Mouse (Mus musculus): ENCODE data around the gene Svop. TPM values are rescaled to one million over a fixed set of nuclear protein-coding genes. Genes with fewer than 3 reads are reported as not detected.

Gene Svop
- polyA plus RNA-seq, 1 experiment from 2014 or later = 2.1 TPM

GRCm38 (mm10) chr5:114116586-114116985, 25.2 kb upstream of the Svop start:
- ATAC-seq (ENCODE audit: low read depth) = no peak
- H3K36me3 ChIP-seq (ENCODE audit: control insufficient read depth, insufficient read depth, low read length) = peaks cover 81% of the 10 kb centered on the region
- no peak overlapping the region for H3K9ac ChIP-seq (ENCODE audit: low read depth, low read length)
- H3K4me1 ChIP-seq (ENCODE audit: control insufficient read depth, insufficient read depth, low read length) = no peaks in the 10 kb centered on the region
- no peaks in the 10 kb centered on the region for H3K9me3 ChIP-seq (ENCODE audit: control insufficient read depth, low read length)
- H3K4me3 ChIP-seq (ENCODE audit: low read depth, low read length) = no peak overlapping the region
- H3K27me3 ChIP-seq (replicated peaks; ENCODE audit: control insufficient read depth, insufficient read depth, low read length) = no peaks in the 10 kb centered on the region
- WGBS = 85% methylated on average over 7 of the region's 7 CpGs
- H3K27ac ChIP-seq (replicated peaks; ENCODE audit: low read depth, low read length) = no peak overlapping the region
- DNase-seq (ENCODE audit: low spot score) = no peak
- no peak overlapping the region for H3K4me2 ChIP-seq (ENCODE audit: low read depth, low read length)

GRCm38 (mm10) chr5:114115030-114115429, 23.7 kb upstream of the Svop start:
- Histone ChIP-seq H3K9ac (ENCODE audit: low read depth, low read length) (no peak overlapping the region), H3K36me3 (ENCODE audit: control insufficient read depth, insufficient read depth, low read length) (peaks cover 79% of the 10 kb centered on the region), H3K4me2 (ENCODE audit: low read depth, low read length) (no peak overlapping the region), H3K4me1 (ENCODE audit: control insufficient read depth, insufficient read depth, low read length) (no peaks in the 10 kb centered on the region), H3K9me3 (ENCODE audit: control insufficient read depth, low read length) (no peaks in the 10 kb centered on the region), H3K4me3 (ENCODE audit: low read depth, low read length) (no peak overlapping the region), H3K27me3 (replicated peaks; ENCODE audit: control insufficient read depth, insufficient read depth, low read length) (no peaks in the 10 kb centered on the region), H3K27ac (replicated peaks; ENCODE audit: low read depth, low read length) (no peak overlapping the region)
- WGBS = 76% methylated on average over 5 of the region's 5 CpGs
- no peak for ATAC-seq (ENCODE audit: low read depth)
- DNase-seq (ENCODE audit: low spot score) = no peak

- Histone ChIP-seq H3K27me3 (replicated peaks; ENCODE audit: control insufficient read depth, insufficient read depth, low read length) (no peaks in the 10 kb centered on the region), H3K27ac (replicated peaks; ENCODE audit: low read depth, low read length) (no peak overlapping the region), H3K4me2 (ENCODE audit: low read depth, low read length) (no peak overlapping the region), H3K4me1 (ENCODE audit: control insufficient read depth, insufficient read depth, low read length) (no peaks in the 10 kb centered on the region), H3K4me3 (ENCODE audit: low read depth, low read length) (no peak overlapping the region), H3K9me3 (ENCODE audit: control insufficient read depth, low read length) (0 out of 2 replicates have a peak, but pooled peaks cover 5% of the 10 kb centered on the region), H3K9ac (ENCODE audit: low read depth, low read length) (no peak overlapping the region), H3K36me3 (ENCODE audit: control insufficient read depth, insufficient read depth, low read length) (peaks cover 88% of the 10 kb centered on the region)
- 76% methylated on average over 6 of the region's 6 CpGs for WGBS
- no peak for DNase-seq (ENCODE audit: low spot score)
- no peak for ATAC-seq (ENCODE audit: low read depth)
Observed at GRCm38 (mm10) chr5:114113334-114113733, 22.0 kb upstream of the Svop start.

GRCm38 (mm10) chr5:114106391-114106935, 15.1 kb upstream of the Svop start:
- ATAC-seq (ENCODE audit: low read depth) = no peak
- Histone ChIP-seq H3K27me3 (replicated peaks; ENCODE audit: control insufficient read depth, insufficient read depth, low read length) (no peaks in the 10 kb centered on the region), H3K9me3 (ENCODE audit: control insufficient read depth, low read length) (0 out of 2 replicates have a peak, but pooled peaks cover 5% of the 10 kb centered on the region), H3K4me2 (ENCODE audit: low read depth, low read length) (no peak overlapping the region), H3K27ac (replicated peaks; ENCODE audit: low read depth, low read length) (no peak overlapping the region), H3K4me1 (ENCODE audit: control insufficient read depth, insufficient read depth, low read length) (0 out of 2 replicates have a peak, but pooled peaks cover under 1% of the 10 kb centered on the region), H3K4me3 (ENCODE audit: low read depth, low read length) (no peak overlapping the region), H3K36me3 (ENCODE audit: control insufficient read depth, insufficient read depth, low read length) (peaks cover 88% of the 10 kb centered on the region), H3K9ac (ENCODE audit: low read depth, low read length) (no peak overlapping the region)
- DNase-seq (ENCODE audit: low spot score) = no peak
- WGBS = 83% methylated on average over 16 of the region's 16 CpGs

- WGBS = 78% methylated on average over 1 of the region's 1 CpGs
- Histone ChIP-seq H3K9me3 (ENCODE audit: control insufficient read depth, low read length) (no peaks in the 10 kb centered on the region), H3K36me3 (ENCODE audit: control insufficient read depth, insufficient read depth, low read length) (peaks cover 53% of the 10 kb centered on the region), H3K9ac (ENCODE audit: low read depth, low read length) (no peak overlapping the region), H3K4me1 (ENCODE audit: control insufficient read depth, insufficient read depth, low read length) (peaks cover 12% of the 10 kb centered on the region), H3K27me3 (replicated peaks; ENCODE audit: control insufficient read depth, insufficient read depth, low read length) (no peaks in the 10 kb centered on the region), H3K4me2 (ENCODE audit: low read depth, low read length) (no peak overlapping the region), H3K4me3 (ENCODE audit: low read depth, low read length) (no peak overlapping the region), H3K27ac (replicated peaks; ENCODE audit: low read depth, low read length) (no peak overlapping the region)
- DNase-seq (ENCODE audit: low spot score) (no peak), ATAC-seq (ENCODE audit: low read depth) (no peak)
Observed at GRCm38 (mm10) chr5:114102807-114103206, 11.4 kb upstream of the Svop start.

- no peaks in the 10 kb centered on the region for H3K27me3 ChIP-seq (replicated peaks; ENCODE audit: control insufficient read depth, insufficient read depth, low read length)
- H3K4me3 ChIP-seq (ENCODE audit: low read depth, low read length) = no peak overlapping the region
- no peak for ATAC-seq (ENCODE audit: low read depth)
- H3K27ac ChIP-seq (replicated peaks; ENCODE audit: low read depth, low read length) = no peak overlapping the region
- H3K4me2 ChIP-seq (ENCODE audit: low read depth, low read length) = no peak overlapping the region
- H3K4me1 ChIP-seq (ENCODE audit: control insufficient read depth, insufficient read depth, low read length) = peaks cover 12% of the 10 kb centered on the region
- no peak for DNase-seq (ENCODE audit: low spot score)
- no peaks in the 10 kb centered on the region for H3K9me3 ChIP-seq (ENCODE audit: control insufficient read depth, low read length)
- 83% methylated on average over 4 of the region's 4 CpGs for WGBS
- H3K9ac ChIP-seq (ENCODE audit: low read depth, low read length) = no peak overlapping the region
- H3K36me3 ChIP-seq (ENCODE audit: control insufficient read depth, insufficient read depth, low read length) = peaks cover 46% of the 10 kb centered on the region
Observed at GRCm38 (mm10) chr5:114101873-114102272, 10.5 kb upstream of the Svop start.

- Histone ChIP-seq H3K4me2 (ENCODE audit: low read depth, low read length) (peak overlapping the region; percentile 98), H3K27me3 (replicated peaks; ENCODE audit: control insufficient read depth, insufficient read depth, low read length) (no peaks in the 10 kb centered on the region), H3K4me3 (ENCODE audit: low read depth, low read length) (peak overlapping the region; percentile 97), H3K27ac (replicated peaks; ENCODE audit: low read depth, low read length) (peak overlapping the region; percentile 55), H3K4me1 (ENCODE audit: control insufficient read depth, insufficient read depth, low read length) (peaks cover 12% of the 10 kb centered on the region), H3K36me3 (ENCODE audit: control insufficient read depth, insufficient read depth, low read length) (peaks cover 33% of the 10 kb centered on the region), H3K9me3 (ENCODE audit: control insufficient read depth, low read length) (no peaks in the 10 kb centered on the region), H3K9ac (ENCODE audit: low read depth, low read length) (peak overlapping the region; percentile 94)
- ATAC-seq (ENCODE audit: low read depth) (peak; percentile 70), DNase-seq (ENCODE audit: low spot score) (no peak)
- WGBS = 3% methylated on average over 23 of the region's 64 CpGs
Observed at GRCm38 (mm10) chr5:114100390-114101099, 9.2 kb upstream of the Svop start.

DNA sequence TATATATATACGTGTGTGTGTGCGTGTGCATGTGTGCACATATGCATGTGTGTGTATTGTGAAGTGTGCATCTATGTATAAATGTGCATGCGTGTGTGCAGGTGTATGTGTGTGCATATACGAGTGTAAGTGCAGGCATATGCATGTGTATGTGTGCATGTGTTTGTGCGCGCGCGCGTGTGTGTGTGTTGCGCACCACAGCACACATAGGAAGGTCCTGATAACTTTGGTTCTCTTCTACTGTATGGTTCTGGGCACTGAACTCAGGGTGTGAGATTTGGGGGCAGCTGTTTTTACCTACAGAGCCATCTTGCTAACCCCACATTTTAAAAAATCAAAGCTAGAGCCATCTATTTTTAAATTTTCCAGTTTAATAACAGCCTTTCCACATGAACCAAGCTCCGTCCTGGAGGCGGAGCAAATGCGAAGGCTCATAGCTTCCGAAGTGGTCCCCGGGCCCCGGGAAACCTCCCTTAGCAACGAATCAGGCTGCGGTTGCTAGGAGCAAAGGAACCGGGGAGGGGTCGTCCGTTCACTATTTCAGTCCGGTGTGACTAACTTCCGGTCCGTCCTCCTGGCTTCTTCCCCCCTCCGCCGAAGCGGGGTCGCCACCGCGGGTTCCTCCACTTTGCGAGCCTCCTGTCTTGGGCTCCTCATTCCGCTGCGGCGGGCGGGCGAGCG, 8.5 kb upstream of the Svop start:
- Histone ChIP-seq H3K4me2 (ENCODE audit: low read depth, low read length) (peak overlapping the region; percentile 98), H3K4me1 (ENCODE audit: control insufficient read depth, insufficient read depth, low read length) (peaks cover 12% of the 10 kb centered on the region), H3K27ac (replicated peaks; ENCODE audit: low read depth, low read length) (peak overlapping the region; percentile 55; the same call in 1 of the 2 replicates), H3K27me3 (replicated peaks; ENCODE audit: control insufficient read depth, insufficient read depth, low read length) (no peaks in the 10 kb centered on the region), H3K9ac (ENCODE audit: low read depth, low read length) (peak overlapping the region; percentile 94), H3K36me3 (ENCODE audit: control insufficient read depth, insufficient read depth, low read length) (peaks cover 26% of the 10 kb centered on the region), H3K9me3 (ENCODE audit: control insufficient read depth, low read length) (no peaks in the 10 kb centered on the region), H3K4me3 (ENCODE audit: low read depth, low read length) (peak overlapping the region; percentile 97)
- 7% methylated on average over 36 of the region's 37 CpGs for WGBS
- DNase-seq (ENCODE audit: low spot score) (peak; percentile 94), ATAC-seq (ENCODE audit: low read depth) (peak; percentile 94)
